Mouse (Mus musculus) limb, embryonic 12.5 days (tissue): ENCODE results near the gene E2f8. TPM values are rescaled to one million over a fixed set of nuclear protein-coding genes. Genes with fewer than 3 reads are reported as not detected.
A peak's percentile ranks its signal among the peaks of the same experiment; 100 is the strongest.

Experiments used
- ATAC-seq: fragments of 200-750 bp; cut with Nextera tagmentation; 2 replicates; pipeline ENCODE4 v1.8.0; 2017; ENCODE audit warnings: low read depth, moderate TSS enrichment; ENCODE audit not compliant: insufficient number of reproducible peaks, insufficient read depth, low FRiP score, low TSS enrichment
- H3K27ac ChIP-seq: fragments of 300-500 bp; sonication (generic); 2 replicates; pipeline ENCODE4 v1.5.1; 2016; ENCODE audit warnings: mild to moderate bottlenecking, moderate library complexity
- H3K27me3 ChIP-seq: fragments of 300-500 bp; sonication (generic); 2 replicates; pipeline ENCODE4 v1.6.1; 2016; ENCODE audit warnings: mild to moderate bottlenecking, moderate library complexity
- H3K36me3 ChIP-seq: fragments of 300-500 bp; sonication (generic); 2 replicates; pipeline ENCODE4 v1.6.1; 2016; ENCODE audit warnings: mild to moderate bottlenecking, moderate library complexity
- H3K4me1 ChIP-seq: fragments of 300-500 bp; sonication (generic); replicated peaks from 2 replicates; pipeline ENCODE4 v1.6.1; 2016
- H3K4me2 ChIP-seq: fragments of 300-500 bp; sonication (generic); 2 replicates; pipeline ENCODE4 v1.6.1; 2016; ENCODE audit warnings: mild to moderate bottlenecking, moderate library complexity
- H3K4me3 ChIP-seq: fragments of 300-500 bp; sonication (generic); replicated peaks from 2 replicates; pipeline ENCODE4 v1.5.1; 2016; ENCODE audit warnings: mild to moderate bottlenecking
- H3K9ac ChIP-seq: fragments of 300-500 bp; sonication (generic); replicated peaks from 2 replicates; pipeline ENCODE4 v1.6.1; 2016; ENCODE audit warnings: mild to moderate bottlenecking, moderate library complexity
- H3K9me3 ChIP-seq: fragments of 300-500 bp; sonication (generic); 2 replicates; pipeline ENCODE4 v1.6.1; 2016; ENCODE audit warnings: mild to moderate bottlenecking, moderate library complexity
- WGBS: fragments of 180-500 bp; shearing (Covaris S2); methylation state at CpG from one replicate; pipeline ENCODE4 v1.1.7; 2016; 5-methylcytosine and 5-hydroxymethylcytosine counted together
- polyA plus RNA-seq: library from polyadenylated mRNA; unstranded; fragments of >200 nt; fragmentation: Nextera tagmentation; extraction: Ambion mirVana; gene quantifications from 2 replicates; pipeline ENCODE4 v1.2.1, GENCODE M21; 2016

E2f8 gene
- 13.7 and 15.4 TPM in 2 replicates for polyA plus RNA-seq

DNA sequence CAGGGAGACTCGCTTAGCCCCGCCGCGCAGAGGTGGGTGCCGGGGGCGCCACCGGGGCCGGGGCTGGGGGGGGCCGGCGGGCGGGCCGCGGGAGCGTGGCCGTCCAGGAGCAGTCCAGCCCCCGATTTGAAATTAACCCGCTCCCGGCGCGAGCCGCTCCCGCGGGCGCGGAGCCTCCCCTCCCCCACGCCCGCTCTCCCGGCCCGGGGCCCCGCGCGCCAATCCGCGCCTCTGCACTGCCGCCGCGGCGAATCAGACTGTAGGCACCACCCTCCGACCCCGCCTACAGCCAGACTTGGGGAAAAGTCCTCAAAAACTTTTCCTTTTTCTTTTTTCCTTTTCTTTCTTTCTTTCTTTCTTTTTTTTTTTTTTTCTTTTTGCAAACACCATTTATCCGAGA lies at the start of gene E2f8:
TSS of gene E2f8 (minus strand) at position 111 of the 400 bp plus-strand sequence.
- Histone ChIP-seq H3K4me3 (peak within 1 kb of the TSS; percentile 83), H3K9me3 (no peaks in the 10 kb centered on the region), H3K9ac (peak within 1 kb of the TSS; percentile 88), H3K4me1 (peaks cover 31% of the 10 kb centered on the region), H3K36me3 (peaks cover 16% of the 10 kb centered on the region; the same call in 1 of the 2 replicates), H3K27me3 (peaks cover 35% of the 10 kb centered on the region), H3K4me2 (peak within 1 kb of the TSS; percentile 90), H3K27ac (peak within 1 kb of the TSS; percentile 91)
- peak; percentile 78 for ATAC-seq
- 2% methylated on average over 36 of the region's 41 CpGs for WGBS

- 38% methylated on average over 5 of the region's 5 CpGs for WGBS
- peaks cover 9% of the 10 kb centered on the region for H3K4me1 ChIP-seq
- H3K4me2 ChIP-seq, result no peak overlapping the region
- H3K4me3 ChIP-seq, result no peak overlapping the region
- no peaks in the 10 kb centered on the region for H3K9me3 ChIP-seq
- no peaks in the 10 kb centered on the region for H3K36me3 ChIP-seq
- no peak overlapping the region for H3K9ac ChIP-seq
- no peak overlapping the region for H3K27ac ChIP-seq
- no peaks in the 10 kb centered on the region for H3K27me3 ChIP-seq
- ATAC-seq, result no peak
Measured at GRCm38 (mm10) chr7:48930399-48930798, 49.0 kb upstream of the E2f8 start.

- H3K4me2 ChIP-seq, result no peak overlapping the region
- no peak overlapping the region for H3K4me3 ChIP-seq
- H3K27me3 ChIP-seq, result no peaks in the 10 kb centered on the region; the same call in 1 of the 2 replicates
- H3K9me3 ChIP-seq, result no peaks in the 10 kb centered on the region
- no peak for ATAC-seq
- H3K27ac ChIP-seq, result no peak overlapping the region
- H3K9ac ChIP-seq, result no peak overlapping the region
- H3K4me1 ChIP-seq, result peaks cover 13% of the 10 kb centered on the region
- WGBS, result 16% methylated on average over 3 of the region's 3 CpGs
- no peaks in the 10 kb centered on the region for H3K36me3 ChIP-seq
Measured at GRCm38 (mm10) chr7:48928364-48928763, 47.0 kb upstream of the E2f8 start.

DNA sequence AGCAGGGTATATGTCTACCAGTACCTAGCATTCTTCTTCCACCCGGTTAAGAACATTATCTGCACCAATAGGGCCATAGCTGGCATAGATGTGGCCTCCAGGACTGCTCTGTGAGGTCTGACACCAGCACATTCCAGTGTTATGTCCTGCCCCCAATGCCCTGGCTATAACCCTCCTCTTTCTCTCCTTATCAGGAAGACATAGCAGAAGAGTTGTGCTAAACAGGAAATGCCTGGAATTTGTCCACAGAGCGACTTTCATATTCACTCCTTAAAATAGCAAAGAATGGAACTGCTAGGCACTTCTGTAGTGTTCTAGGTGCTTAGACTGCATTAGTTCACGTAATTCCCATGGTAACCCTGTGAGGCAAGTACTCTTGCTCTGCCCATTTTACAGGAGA lies 43.8 kb upstream of the E2f8 start:
- Histone ChIP-seq H3K4me1 (peaks cover 10% of the 10 kb centered on the region; the same call in 1 of the 2 replicates), H3K27me3 (no peaks in the 10 kb centered on the region; the same call in 1 of the 2 replicates), H3K4me2 (no peak overlapping the region), H3K36me3 (no peaks in the 10 kb centered on the region), H3K9me3 (no peaks in the 10 kb centered on the region), H3K27ac (no peak overlapping the region), H3K9ac (no peak overlapping the region), H3K4me3 (no peak overlapping the region)
- no peak for ATAC-seq
- 82% methylated on average over 3 of the region's 3 CpGs for WGBS

GRCm38 (mm10) chr7:48923620-48924019 lies 42.2 kb upstream of the E2f8 start:
- Histone ChIP-seq H3K9ac (no peak overlapping the region), H3K4me1 (peaks cover 10% of the 10 kb centered on the region; the same call in 1 of the 2 replicates), H3K4me3 (no peak overlapping the region), H3K4me2 (no peak overlapping the region), H3K36me3 (no peaks in the 10 kb centered on the region), H3K9me3 (no peaks in the 10 kb centered on the region), H3K27me3 (peaks cover 5% of the 10 kb centered on the region; the same call in 1 of the 2 replicates), H3K27ac (no peak overlapping the region)
- no peak for ATAC-seq
- 61% methylated on average over 10 of the region's 10 CpGs for WGBS

GRCm38 (mm10) chr7:48918389-48918788 lies 37.0 kb upstream of the E2f8 start:
- Histone ChIP-seq H3K9ac (no peak overlapping the region), H3K36me3 (no peaks in the 10 kb centered on the region), H3K4me1 (no peaks in the 10 kb centered on the region; the same call in 1 of the 2 replicates), H3K27ac (no peak overlapping the region), H3K4me3 (no peak overlapping the region), H3K9me3 (no peaks in the 10 kb centered on the region), H3K4me2 (no peak overlapping the region), H3K27me3 (peaks cover 18% of the 10 kb centered on the region)
- WGBS, result 41% methylated on average over 11 of the region's 11 CpGs
- no peak for ATAC-seq

GRCm38 (mm10) chr7:48917988-48918387 lies 36.6 kb upstream of the E2f8 start:
- peaks cover 18% of the 10 kb centered on the region for H3K27me3 ChIP-seq
- H3K4me2 ChIP-seq, result no peak overlapping the region
- H3K9me3 ChIP-seq, result no peaks in the 10 kb centered on the region
- H3K4me3 ChIP-seq, result no peak overlapping the region
- H3K9ac ChIP-seq, result no peak overlapping the region
- H3K36me3 ChIP-seq, result no peaks in the 10 kb centered on the region
- no peaks in the 10 kb centered on the region; the same call in 1 of the 2 replicates for H3K4me1 ChIP-seq
- WGBS, result 30% methylated on average over 5 of the region's 5 CpGs
- no peak for ATAC-seq
- no peak overlapping the region for H3K27ac ChIP-seq

DNA sequence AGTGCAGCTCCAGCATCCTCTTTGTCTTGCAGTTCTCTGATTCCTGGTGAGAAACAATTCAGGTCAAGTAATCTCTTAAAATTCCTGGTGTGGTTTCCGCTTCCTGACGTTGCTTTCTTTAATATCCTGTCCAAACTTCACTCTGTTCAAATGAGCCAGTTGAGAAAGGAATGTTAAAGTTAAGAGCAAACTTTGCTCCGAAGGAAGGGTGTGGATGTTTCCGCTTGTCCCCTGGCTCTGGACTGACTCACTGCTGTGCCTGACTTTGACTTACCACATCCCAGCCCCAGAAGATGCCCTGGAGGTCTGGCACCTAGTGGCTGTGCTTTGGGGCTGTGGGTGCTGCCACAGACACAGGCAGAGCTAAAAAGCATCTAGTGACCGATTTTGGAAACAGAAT lies 36.1 kb upstream of the E2f8 start:
- no peak for ATAC-seq
- Histone ChIP-seq H3K4me3 (no peak overlapping the region), H3K36me3 (no peaks in the 10 kb centered on the region), H3K9me3 (no peaks in the 10 kb centered on the region), H3K9ac (no peak overlapping the region), H3K4me1 (no peaks in the 10 kb centered on the region; the same call in 1 of the 2 replicates), H3K4me2 (no peak overlapping the region), H3K27ac (no peak overlapping the region), H3K27me3 (peaks cover 18% of the 10 kb centered on the region)
- 35% methylated on average over 5 of the region's 5 CpGs for WGBS

GRCm38 (mm10) chr7:48914630-48915506 lies 33.5 kb upstream of the E2f8 start:
- WGBS, result 55% methylated on average over 12 of the region's 12 CpGs
- Histone ChIP-seq H3K4me3 (no peak overlapping the region), H3K4me2 (no peak overlapping the region), H3K4me1 (no peaks in the 10 kb centered on the region; the same call in 1 of the 2 replicates), H3K9me3 (no peaks in the 10 kb centered on the region), H3K9ac (no peak overlapping the region), H3K27me3 (peaks cover 18% of the 10 kb centered on the region), H3K36me3 (no peaks in the 10 kb centered on the region), H3K27ac (no peak overlapping the region)
- no peak for ATAC-seq

- H3K4me3 ChIP-seq, result no peak overlapping the region
- no peak overlapping the region for H3K9ac ChIP-seq
- no peaks in the 10 kb centered on the region; the same call in 1 of the 2 replicates for H3K27me3 ChIP-seq
- no peaks in the 10 kb centered on the region for H3K9me3 ChIP-seq
- H3K36me3 ChIP-seq, result no peaks in the 10 kb centered on the region
- H3K4me1 ChIP-seq, result no peaks in the 10 kb centered on the region
- H3K27ac ChIP-seq, result no peak overlapping the region
- no peak overlapping the region for H3K4me2 ChIP-seq
- ATAC-seq, result no peak
Measured at GRCm38 (mm10) chr7:48911146-48911545, 29.8 kb upstream of the E2f8 start.

DNA sequence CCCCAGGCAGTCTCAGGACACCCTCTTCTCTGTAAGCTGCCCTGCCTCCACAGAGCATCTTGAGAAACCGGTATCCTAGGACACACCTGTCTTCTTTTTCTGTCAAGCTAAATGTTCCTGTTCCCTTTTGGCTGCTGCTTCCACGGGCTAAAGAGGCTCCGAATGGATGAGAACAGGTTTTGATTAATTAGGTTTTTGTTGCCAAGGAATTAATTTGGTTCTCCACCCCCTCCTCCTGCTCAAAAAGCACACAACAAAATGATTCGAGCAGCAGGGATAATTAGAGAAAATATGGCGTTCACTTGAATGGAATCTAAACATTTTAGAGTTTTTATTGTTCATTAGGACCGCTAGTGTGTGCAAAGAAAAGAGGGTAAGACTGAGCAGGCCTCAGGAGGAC lies 28.9 kb upstream of the E2f8 start:
- Histone ChIP-seq H3K27ac (no peak overlapping the region), H3K4me1 (no peaks in the 10 kb centered on the region), H3K9me3 (no peaks in the 10 kb centered on the region), H3K9ac (no peak overlapping the region), H3K4me2 (no peak overlapping the region), H3K4me3 (no peak overlapping the region), H3K36me3 (no peaks in the 10 kb centered on the region), H3K27me3 (no peaks in the 10 kb centered on the region)
- WGBS, result 67% methylated on average over 6 of the region's 6 CpGs
- ATAC-seq, result no peak
